Mouse (Mus musculus) forebrain, embryonic 15.5 days (tissue): ENCODE measurements at regions not wholly inside any gene's neighbourhood (a gene's known extent, or its start where the extent isn't known, plus 50 kb on each side); places are given as distances from the start of the nearest gene placed in this dataset.

Experiments
- ATAC-seq: fragments of 200-750 bp; cut with Nextera tagmentation; replicated peaks from 2 replicates; pipeline ENCODE4 v1.8.0; 2017; ENCODE audit warnings: mild to moderate bottlenecking, moderate TSS enrichment, moderate library complexity
- H3K27ac ChIP-seq: fragments of 300-500 bp; sonication (generic); replicated peaks from 2 replicates; pipeline ENCODE4 v1.5.1; 2015; ENCODE audit warnings: mild to moderate bottlenecking, inconsistent platforms
- H3K27me3 ChIP-seq: fragments of 300-500 bp; sonication (generic); 2 replicates; pipeline ENCODE4 v1.6.1; 2015; ENCODE audit warnings: inconsistent platforms
- H3K36me3 ChIP-seq: fragments of 300-500 bp; sonication (generic); 2 replicates; pipeline ENCODE4 v1.6.1; 2015; ENCODE audit warnings: mild to moderate bottlenecking, inconsistent platforms
- H3K4me1 ChIP-seq: fragments of 300-500 bp; sonication (generic); 2 replicates; pipeline ENCODE4 v1.6.1; 2015; ENCODE audit warnings: inconsistent platforms
- H3K4me2 ChIP-seq: fragments of 300-500 bp; sonication (generic); replicated peaks from 2 replicates; pipeline ENCODE4 v1.6.1; 2015; ENCODE audit warnings: mild to moderate bottlenecking, inconsistent platforms
- H3K4me3 ChIP-seq: fragments of 300-500 bp; sonication (generic); 2 replicates; pipeline ENCODE4 v1.5.1; 2015; ENCODE audit warnings: mild to moderate bottlenecking, inconsistent platforms
- H3K9ac ChIP-seq: fragments of 300-500 bp; sonication (generic); replicated peaks from 2 replicates; pipeline ENCODE4 v1.6.1; 2015; ENCODE audit warnings: mild to moderate bottlenecking, inconsistent platforms
- H3K9me3 ChIP-seq: fragments of 300-500 bp; sonication (generic); 2 replicates; pipeline ENCODE4 v1.6.1; 2016; ENCODE audit warnings: inconsistent platforms
- WGBS: fragments of 180-500 bp; shearing (Covaris S2); methylation state at CpG from one replicate; pipeline ENCODE4 v1.1.7; 2015; ENCODE audit warnings: mixed read lengths; 5-methylcytosine and 5-hydroxymethylcytosine counted together

DNA sequence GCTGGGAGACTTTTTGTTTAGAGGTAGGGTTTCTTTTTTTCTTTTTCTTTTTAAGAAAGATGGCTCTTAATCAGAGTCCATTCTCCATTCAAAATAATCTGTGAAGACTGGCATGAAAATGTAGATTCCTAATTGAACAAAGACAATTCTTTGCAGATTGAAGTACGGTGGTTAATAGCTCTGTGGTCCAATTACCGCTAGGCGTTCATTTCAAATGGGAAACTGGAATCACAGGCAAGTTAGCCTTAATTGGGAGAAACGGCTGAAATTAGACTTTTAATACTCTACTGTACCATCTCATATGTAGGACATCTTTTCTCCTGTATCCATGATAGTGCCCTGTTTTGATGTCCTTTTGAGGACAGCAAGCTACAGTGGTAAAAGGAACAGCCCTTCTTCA, 61.2 kb downstream of the Ascl1 start:
- Histone ChIP-seq H3K27ac (no peak overlapping the region; the same call in 1 of the 2 replicates), H3K4me3 (no peak overlapping the region), H3K27me3 (no peaks in the 10 kb centered on the region), H3K4me2 (no peak overlapping the region), H3K36me3 (no peaks in the 10 kb centered on the region), H3K9me3 (no peaks in the 10 kb centered on the region), H3K9ac (no peak overlapping the region), H3K4me1 (peaks cover 7% of the 10 kb centered on the region; the same call in 1 of the 2 replicates)
- 15% methylated on average over 4 of the region's 4 CpGs for WGBS
- ATAC-seq = no peak

DNA sequence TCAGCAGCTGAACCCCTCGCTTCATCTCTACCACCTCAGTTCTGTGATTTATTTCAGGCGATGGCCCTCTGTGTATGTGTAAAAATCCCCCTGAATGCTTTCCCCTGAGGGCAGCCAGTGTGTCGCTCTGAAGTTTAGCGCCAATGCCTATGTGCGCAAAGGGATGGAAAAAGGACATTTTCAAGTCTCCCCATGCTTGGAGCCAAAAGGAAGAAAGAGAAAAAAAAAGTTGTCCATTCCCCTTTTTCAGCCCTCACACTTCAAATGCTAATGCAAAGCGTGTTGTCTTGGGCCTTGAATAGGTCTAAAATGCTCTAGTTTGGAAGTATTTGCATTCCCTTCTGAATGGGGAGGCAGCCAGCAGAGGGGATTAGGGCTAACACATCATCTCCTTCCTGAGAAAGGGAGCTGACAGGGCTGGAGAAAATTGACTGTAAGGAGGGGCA, 73.5 kb downstream of the Ascl1 start:
- 0% methylated on average over 6 of the region's 6 CpGs for WGBS
- Histone ChIP-seq H3K4me2 (0 out of 2 replicates have a peak overlapping the region, but pooled peaks have one; percentile 13), H3K4me1 (peaks cover 18% of the 10 kb centered on the region), H3K36me3 (no peaks in the 10 kb centered on the region), H3K27me3 (no peaks in the 10 kb centered on the region), H3K4me3 (no peak overlapping the region), H3K9ac (no peak overlapping the region), H3K27ac (peak overlapping the region; percentile 75), H3K9me3 (no peaks in the 10 kb centered on the region)
- ATAC-seq = peak; percentile 90

DNA sequence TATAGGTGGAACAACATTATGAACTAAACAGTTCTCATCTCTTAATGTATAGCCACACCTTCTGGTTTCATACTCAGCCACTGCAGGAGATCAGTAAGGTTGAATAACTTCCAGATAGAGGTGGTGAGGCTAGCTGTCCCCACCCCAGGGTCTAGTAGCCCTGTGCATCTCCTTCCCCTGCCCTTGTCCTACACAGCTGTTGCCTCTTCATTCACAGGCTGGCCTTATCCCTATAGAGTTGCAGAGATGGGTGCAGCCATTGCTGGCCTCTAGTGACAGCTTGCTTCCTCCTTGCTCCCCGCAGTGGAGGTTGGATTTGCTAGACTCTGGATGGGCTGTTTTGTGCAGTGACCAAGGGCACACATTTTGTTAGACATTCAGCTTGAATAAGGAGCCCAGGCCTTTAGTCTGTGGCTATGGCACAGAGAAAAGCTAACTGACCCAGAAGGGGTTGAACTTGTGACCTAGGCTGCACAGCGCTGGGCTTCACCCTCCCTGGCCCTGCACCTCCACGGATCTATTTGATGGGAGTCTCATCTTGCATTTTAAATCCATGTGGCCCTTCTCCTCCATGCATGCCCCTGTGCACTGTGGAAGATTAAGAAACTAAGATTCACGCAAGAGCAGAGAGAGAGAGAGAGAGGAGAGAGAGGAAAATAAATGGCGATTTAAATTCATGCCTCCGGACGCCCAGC, 74.1 kb downstream of the Ascl1 start:
- WGBS = 8% methylated on average over 7 of the region's 7 CpGs
- peak; percentile 71 for ATAC-seq
- Histone ChIP-seq H3K27ac (peak overlapping the region; percentile 75), H3K4me3 (no peak overlapping the region), H3K4me1 (peaks cover 18% of the 10 kb centered on the region), H3K9me3 (no peaks in the 10 kb centered on the region), H3K9ac (no peak overlapping the region), H3K36me3 (no peaks in the 10 kb centered on the region), H3K4me2 (0 out of 2 replicates have a peak overlapping the region, but pooled peaks have one; percentile 13), H3K27me3 (no peaks in the 10 kb centered on the region)

DNA sequence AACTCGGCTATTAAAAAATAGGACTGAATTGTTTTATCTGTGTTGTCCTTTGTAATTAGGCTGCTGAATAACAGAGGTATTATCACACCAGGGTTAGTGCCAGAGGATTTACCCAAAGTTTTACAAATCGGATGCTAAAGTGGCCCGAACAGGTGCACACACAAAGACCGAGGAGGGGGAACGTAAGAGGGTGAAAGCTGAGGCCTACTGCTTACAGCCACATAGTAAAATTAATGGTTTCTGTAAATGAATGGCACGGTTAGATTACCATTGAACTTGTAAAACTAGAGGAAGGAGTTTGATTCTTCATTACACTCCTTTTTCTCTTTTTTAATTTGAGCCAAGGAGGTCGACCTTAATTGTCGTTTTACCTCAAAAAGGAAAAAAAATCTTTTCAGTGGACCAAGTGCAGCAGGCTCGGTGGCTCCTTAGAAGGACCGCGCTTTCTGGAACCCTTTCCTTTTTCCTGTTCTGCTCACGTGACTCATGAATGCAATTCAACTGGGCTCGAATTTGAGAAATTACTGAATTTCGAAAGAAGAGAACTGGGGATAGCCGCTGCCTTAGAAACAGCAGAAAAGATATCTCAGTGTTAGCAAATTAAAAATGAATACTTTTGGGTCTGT, 99.1 kb downstream of the Ascl1 start:
- no peak overlapping the region for H3K4me3 ChIP-seq
- H3K9ac ChIP-seq = no peak overlapping the region
- H3K4me1 ChIP-seq = peaks cover 11% of the 10 kb centered on the region; the same call in 1 of the 2 replicates
- no peaks in the 10 kb centered on the region for H3K9me3 ChIP-seq
- ATAC-seq = peak; percentile 35; the same call in 1 of the 2 replicates
- H3K27ac ChIP-seq = no peak overlapping the region
- WGBS = 14% methylated on average over 15 of the region's 15 CpGs
- no peaks in the 10 kb centered on the region for H3K36me3 ChIP-seq
- H3K27me3 ChIP-seq = no peaks in the 10 kb centered on the region
- no peak overlapping the region for H3K4me2 ChIP-seq

DNA sequence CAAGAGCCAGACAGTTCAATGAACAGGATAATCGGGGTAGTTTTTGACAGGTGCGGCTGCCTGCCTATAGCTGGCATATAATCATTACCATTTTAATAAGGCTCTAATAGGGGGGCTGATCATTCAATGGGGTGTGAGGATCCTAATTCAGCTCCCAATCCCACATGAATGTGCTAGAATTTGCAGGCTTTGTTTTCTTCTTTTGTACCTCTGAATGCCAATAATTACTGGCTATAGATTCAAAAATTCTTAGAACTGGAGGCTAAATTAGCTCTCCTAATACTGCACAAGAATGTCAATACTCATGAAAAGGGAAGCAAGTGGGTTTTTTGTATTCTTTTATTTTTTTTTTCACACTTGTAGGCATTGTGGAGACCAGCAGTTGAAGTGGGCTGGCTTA, 104.3 kb downstream of the Ascl1 start:
- Histone ChIP-seq H3K36me3 (no peaks in the 10 kb centered on the region), H3K9ac (no peak overlapping the region), H3K4me2 (no peak overlapping the region), H3K9me3 (no peaks in the 10 kb centered on the region), H3K27me3 (no peaks in the 10 kb centered on the region), H3K27ac (peak overlapping the region; percentile 18; the same call in 1 of the 2 replicates), H3K4me1 (peaks cover 17% of the 10 kb centered on the region), H3K4me3 (no peak overlapping the region)
- ATAC-seq = peak; percentile 74
- WGBS = 3% methylated on average over 2 of the region's 2 CpGs

DNA sequence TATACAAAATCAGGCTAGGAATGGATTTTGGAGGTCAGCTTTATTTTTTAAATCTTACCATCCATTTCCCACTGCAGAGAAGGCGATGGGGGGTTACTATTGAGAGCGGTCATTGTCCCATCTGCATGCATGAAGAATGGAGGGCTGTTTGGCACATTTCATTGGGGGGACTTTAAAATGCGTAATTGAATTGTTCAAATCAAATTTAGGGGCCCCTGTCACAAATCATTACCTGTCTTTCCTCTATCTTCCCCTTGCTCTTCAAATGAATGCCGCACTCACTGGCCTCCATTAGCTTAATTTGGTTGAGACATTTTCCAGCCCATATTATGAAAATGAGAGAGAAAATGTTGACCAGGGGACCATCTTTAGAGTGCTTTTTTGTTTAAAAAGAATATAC, 108.2 kb downstream of the Ascl1 start:
- ATAC-seq = no peak
- H3K27me3 ChIP-seq = no peaks in the 10 kb centered on the region
- no peaks in the 10 kb centered on the region for H3K36me3 ChIP-seq
- no peak overlapping the region for H3K4me3 ChIP-seq
- WGBS = 94% methylated on average over 4 of the region's 4 CpGs
- no peak overlapping the region for H3K4me2 ChIP-seq
- H3K9ac ChIP-seq = no peak overlapping the region
- peaks cover 16% of the 10 kb centered on the region for H3K4me1 ChIP-seq
- H3K27ac ChIP-seq = no peak overlapping the region
- no peaks in the 10 kb centered on the region for H3K9me3 ChIP-seq

DNA sequence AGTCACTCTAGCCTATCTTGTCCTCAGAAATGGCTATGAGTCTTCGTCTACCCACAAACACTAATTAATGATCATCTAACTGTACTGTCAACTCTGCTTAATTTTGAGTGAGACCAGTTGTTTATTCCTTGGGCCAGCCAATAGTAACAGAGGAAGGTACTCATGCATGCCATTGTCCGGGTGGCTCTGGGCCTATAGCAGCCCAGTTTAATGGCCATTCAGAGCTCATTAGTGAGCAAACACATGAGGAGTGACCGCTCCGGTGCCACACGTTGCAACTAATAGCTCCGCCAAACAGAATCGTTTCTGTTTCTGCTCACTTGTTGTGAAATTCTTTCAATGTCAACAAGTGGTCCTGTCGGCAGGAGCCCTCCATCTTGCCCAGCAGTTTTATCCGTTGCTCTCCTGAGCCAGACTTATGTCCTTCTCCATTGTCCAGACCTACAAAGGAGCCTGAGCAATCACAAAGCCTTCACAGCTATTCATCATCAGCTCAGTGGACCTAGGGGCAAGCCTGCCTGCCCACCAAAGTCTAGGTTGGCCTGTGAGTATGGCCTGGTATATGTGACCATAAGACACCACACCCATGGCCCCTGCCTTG, 108.8 kb downstream of the Ascl1 start:
- ATAC-seq = peak; percentile 56; the same call in 1 of the 2 replicates
- H3K4me1 ChIP-seq = peaks cover 14% of the 10 kb centered on the region
- no peaks in the 10 kb centered on the region for H3K36me3 ChIP-seq
- 25% methylated on average over 9 of the region's 9 CpGs for WGBS
- H3K9ac ChIP-seq = no peak overlapping the region
- no peak overlapping the region for H3K27ac ChIP-seq
- no peaks in the 10 kb centered on the region for H3K9me3 ChIP-seq
- no peak overlapping the region for H3K4me2 ChIP-seq
- no peak overlapping the region for H3K4me3 ChIP-seq
- no peaks in the 10 kb centered on the region for H3K27me3 ChIP-seq

DNA sequence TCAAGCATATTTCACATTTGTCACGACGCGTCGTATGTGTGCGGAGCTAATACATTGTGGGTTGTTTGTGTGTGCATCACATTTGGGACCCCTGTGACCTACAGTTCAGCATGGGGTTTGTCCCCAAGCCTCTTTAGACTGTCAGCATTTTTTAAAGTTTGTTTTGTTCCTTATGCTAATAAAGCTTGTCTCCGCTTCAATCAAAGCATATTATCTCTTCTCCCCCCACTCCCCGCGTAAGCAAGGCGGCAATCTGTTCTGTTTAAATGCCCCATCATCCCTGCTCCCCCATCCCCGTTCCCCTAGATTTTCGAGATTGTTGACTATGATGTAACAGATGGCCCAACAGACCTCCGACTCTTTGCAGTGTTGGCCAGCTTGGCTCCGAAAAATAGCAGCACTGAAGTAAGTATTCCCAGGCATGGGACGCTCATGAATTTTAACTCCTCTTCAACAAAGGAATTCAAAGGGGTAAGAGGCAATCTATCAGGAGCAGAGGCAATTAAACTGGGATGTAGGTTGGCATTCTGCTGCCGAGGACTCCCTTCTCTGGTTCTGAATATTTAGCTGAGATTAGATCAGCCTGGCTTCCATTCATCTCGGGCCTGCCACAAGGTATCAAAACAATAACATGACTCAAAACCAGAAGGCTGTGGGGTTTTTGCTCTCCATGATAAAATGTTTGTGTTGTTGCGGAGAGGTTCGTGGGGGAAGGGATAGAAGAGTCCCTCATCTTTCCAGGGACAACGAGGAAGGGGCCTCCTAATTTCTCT, 141.9 kb downstream of the Ascl1 start:
- H3K4me3 ChIP-seq = peak overlapping the region; percentile 17
- 15% methylated on average over 19 of the region's 19 CpGs for WGBS
- peak overlapping the region; percentile 41 for H3K4me2 ChIP-seq
- H3K4me1 ChIP-seq = peaks cover 17% of the 10 kb centered on the region
- 0 out of 2 replicates have a peak overlapping the region, but pooled peaks have one; percentile 9 for H3K9ac ChIP-seq
- no peaks in the 10 kb centered on the region for H3K36me3 ChIP-seq
- ATAC-seq = peak; percentile 96
- peak overlapping the region; percentile 83 for H3K27ac ChIP-seq
- H3K27me3 ChIP-seq = no peaks in the 10 kb centered on the region
- no peaks in the 10 kb centered on the region for H3K9me3 ChIP-seq

DNA sequence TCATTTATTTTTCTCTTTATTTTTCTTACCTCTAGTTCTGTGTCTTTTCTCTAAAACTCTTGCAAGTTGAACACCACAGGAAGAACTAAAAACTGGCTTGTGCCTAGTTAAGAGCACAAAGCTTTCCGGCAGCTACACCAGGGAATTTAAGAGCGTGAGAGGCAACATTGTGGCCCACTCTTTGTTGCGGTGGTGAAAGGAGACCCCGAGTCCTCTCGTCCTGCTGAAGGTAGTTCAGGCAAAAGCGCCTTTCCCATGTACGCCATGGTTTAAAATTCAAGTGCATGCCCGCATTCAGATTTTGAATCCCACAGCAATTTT, 142.4 kb downstream of the Ascl1 start:
- Histone ChIP-seq H3K4me2 (peak overlapping the region; percentile 41), H3K36me3 (no peaks in the 10 kb centered on the region), H3K4me1 (peaks cover 17% of the 10 kb centered on the region), H3K27ac (peak overlapping the region; percentile 83), H3K9me3 (no peaks in the 10 kb centered on the region), H3K4me3 (peak overlapping the region; percentile 17), H3K27me3 (no peaks in the 10 kb centered on the region), H3K9ac (0 out of 2 replicates have a peak overlapping the region, but pooled peaks have one; percentile 9)
- 27% methylated on average over 8 of the region's 8 CpGs for WGBS
- ATAC-seq = peak; percentile 47; the same call in 1 of the 2 replicates

DNA sequence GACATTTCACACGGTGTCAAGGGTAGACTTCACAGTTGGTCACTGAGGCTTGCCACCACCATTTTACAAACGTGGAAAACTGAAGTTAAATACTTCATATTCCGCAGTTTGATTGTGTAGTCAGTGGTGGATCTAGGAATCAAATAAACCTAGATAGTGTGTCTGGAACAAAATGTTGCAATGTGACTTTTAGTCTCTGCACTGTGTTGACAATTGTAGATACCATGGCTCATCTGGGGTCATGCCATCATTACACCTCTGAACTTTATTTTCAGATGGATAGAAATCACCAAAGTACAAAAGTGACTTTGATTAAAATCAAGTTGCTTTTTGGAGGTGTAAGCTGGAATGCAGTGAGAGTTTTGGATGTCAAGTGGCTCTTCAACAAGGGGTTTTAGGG, 158.3 kb downstream of the Ascl1 start:
- H3K4me3 ChIP-seq = no peak overlapping the region
- WGBS = 93% methylated on average over 3 of the region's 3 CpGs
- no peak overlapping the region for H3K27ac ChIP-seq
- H3K4me2 ChIP-seq = no peak overlapping the region
- ATAC-seq = no peak
- H3K36me3 ChIP-seq = no peaks in the 10 kb centered on the region
- H3K4me1 ChIP-seq = peaks cover 16% of the 10 kb centered on the region
- H3K27me3 ChIP-seq = no peaks in the 10 kb centered on the region
- peaks cover 5% of the 10 kb centered on the region; the same call in 1 of the 2 replicates for H3K9me3 ChIP-seq
- H3K9ac ChIP-seq = no peak overlapping the region

DNA sequence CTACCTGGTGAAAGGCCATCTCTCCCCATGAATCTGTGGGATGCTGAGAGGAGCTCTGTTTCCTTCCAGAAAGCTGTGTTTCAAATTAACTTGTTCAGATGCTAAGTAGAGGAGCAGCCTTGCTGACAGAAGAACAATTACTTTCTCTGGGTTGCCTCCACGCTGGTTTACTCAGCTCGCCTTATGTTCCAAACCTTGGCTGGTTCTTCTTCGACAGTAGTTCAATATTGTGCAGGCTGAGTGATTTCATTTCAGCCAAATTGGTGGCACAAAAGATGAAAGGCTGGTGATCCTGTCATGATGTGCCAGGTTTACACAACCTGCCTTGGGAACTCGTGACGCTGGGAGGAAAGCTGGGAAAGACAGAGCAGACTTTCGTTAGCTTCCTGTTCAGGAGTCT, 160.1 kb downstream of the Ascl1 start:
- 23% methylated on average over 6 of the region's 6 CpGs for WGBS
- Histone ChIP-seq H3K36me3 (no peaks in the 10 kb centered on the region), H3K4me2 (no peak overlapping the region), H3K27ac (peak overlapping the region; percentile 43), H3K27me3 (no peaks in the 10 kb centered on the region), H3K9me3 (peaks cover 5% of the 10 kb centered on the region; the same call in 1 of the 2 replicates), H3K9ac (no peak overlapping the region), H3K4me3 (no peak overlapping the region), H3K4me1 (peaks cover 16% of the 10 kb centered on the region)
- peak; percentile 55; the same call in 1 of the 2 replicates for ATAC-seq

DNA sequence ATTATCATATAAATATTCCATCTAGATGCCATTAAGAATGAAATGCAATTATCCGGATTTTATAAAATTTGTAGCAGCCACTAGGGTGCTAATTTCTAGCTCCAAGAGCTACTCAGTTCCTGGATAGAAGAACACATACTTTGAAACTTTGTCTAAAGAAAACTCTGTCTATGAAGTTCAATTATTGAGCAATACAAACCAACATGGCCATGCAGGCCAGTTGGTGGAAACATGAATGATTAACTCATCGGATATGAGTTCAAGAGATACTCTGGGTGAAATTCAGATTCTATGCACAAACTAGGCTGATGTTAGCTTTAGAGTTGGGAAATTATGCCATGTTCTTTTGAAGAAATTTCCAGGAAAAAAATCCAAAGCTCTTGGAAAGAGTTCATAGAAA, 164.0 kb downstream of the Ascl1 start:
- no peak overlapping the region for H3K4me2 ChIP-seq
- no peaks in the 10 kb centered on the region for H3K27me3 ChIP-seq
- no peak overlapping the region for H3K4me3 ChIP-seq
- no peak overlapping the region for H3K27ac ChIP-seq
- no peak overlapping the region for H3K9ac ChIP-seq
- no peaks in the 10 kb centered on the region for H3K9me3 ChIP-seq
- H3K36me3 ChIP-seq = no peaks in the 10 kb centered on the region
- no peak for ATAC-seq
- 98% methylated on average over 2 of the region's 2 CpGs for WGBS
- H3K4me1 ChIP-seq = peaks cover 29% of the 10 kb centered on the region
